Mouse (Mus musculus) stomach, adult 2 months (tissue): ENCODE results near the gene Eps8. TPM values are rescaled to one million over a fixed set of nuclear protein-coding genes. Genes with fewer than 3 reads are reported as not detected.

Experiments used
- polyA plus RNA-seq: library from polyadenylated mRNA; depleted of rRNA; stranded (reverse); fragments of >200 nt; gene quantifications from 2 replicates; pipeline ENCODE4 v1.2.3, GENCODE M21; 2012; rRNA removed

The Eps8 gene
- polyA plus RNA-seq, result 4.2 and 5.9 TPM in 2 replicates

DNA sequence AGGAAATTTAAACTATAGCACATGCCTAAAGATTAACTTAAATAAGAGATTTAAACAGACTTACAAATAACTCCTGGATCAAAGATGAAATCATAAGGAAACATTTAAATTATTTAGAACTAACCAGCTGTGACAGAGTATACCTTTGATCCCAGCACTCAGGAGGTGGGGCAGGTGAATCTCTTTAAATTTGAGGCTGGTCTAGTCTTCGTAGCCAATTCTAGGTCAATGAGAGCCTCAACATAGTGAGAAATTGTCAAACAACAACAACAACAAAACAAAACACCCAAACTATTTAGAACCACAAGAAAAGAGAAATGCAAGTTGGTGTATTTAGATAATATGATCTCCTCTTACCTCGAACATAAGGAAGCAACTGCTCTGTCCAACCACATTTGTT, at the start of gene Eps8:
Gene Eps8, minus strand, starts transcription at position 101 of the 400 bp plus-strand sequence.

Other genes with a start within 250 kb of the Eps8 start
- 14.3 and 40.9 TPM in 2 replicates for gene Strap, start 80.2 kb upstream of the Eps8 start, polyA plus RNA-seq
- 3.3 and 3.7 TPM in 2 replicates for gene Dera, start 99.7 kb upstream of the Eps8 start, polyA plus RNA-seq